ENCODE assay signal across 12 mouse cellular contexts in the genomic region with DNA sequence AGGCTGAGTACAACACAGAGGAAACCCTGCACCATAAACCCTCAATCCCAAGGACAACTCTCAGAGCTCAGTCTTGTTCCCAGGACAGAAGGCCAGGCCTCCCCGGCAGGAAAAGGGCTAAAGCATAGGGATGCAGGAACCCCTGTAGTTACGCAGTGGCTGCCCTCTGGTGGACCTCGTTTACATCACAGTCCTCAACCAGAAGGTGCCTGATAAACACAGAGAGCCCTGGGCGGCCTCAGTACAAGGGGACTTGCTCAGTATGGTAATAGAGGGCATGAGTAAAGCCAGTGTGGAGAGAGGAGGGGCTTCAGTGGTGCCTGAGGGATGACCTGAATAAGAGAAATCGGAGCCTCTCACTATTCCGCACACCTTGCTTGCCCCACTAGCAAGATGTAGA. TPM values are rescaled to one million over a fixed set of nuclear protein-coding genes. Genes with fewer than 3 reads are reported as not detected.
A peak's percentile ranks its signal among the peaks of the same experiment; 100 is the strongest.
DNase-seq lines count a peak whose midpoint lies in the region; ATAC-seq and TF ChIP-seq lines count a peak whose summit lies in the region.
"Had no signal": no experiment of that assay in that cellular context is flagged by ENCODE, and none has a peak within 500 bp of the region (broad histone marks: within the 10 kb centered on the region; RNA-seq: fewer than 3 reads in every experiment).

No protein-coding gene starts in this region.

- no peak for TF ChIP-seq POLR2A in lung, adult 2 months (IDR thresholded peaks at IDR 0.05; ENCODE audit: borderline replicate concordance, extremely low read depth, low read depth, low read length)

- H3K4me2 ChIP-seq in forebrain, embryonic 13.5 days, result no peak overlapping the region
- no peak overlapping the region for H3K4me2 ChIP-seq in forebrain, embryonic 11.5 days (ENCODE audit: low read depth, low read length, severe bottlenecking)
- H3K4me2 ChIP-seq in embryonic facial prominence, embryonic 14.5 days (ENCODE audit: low read depth, low read length), result no peak overlapping the region
- H3K4me2 ChIP-seq in midbrain, embryonic 16.5 days (ENCODE audit: low read length), result no peak overlapping the region

- no peak overlapping the region for H3K27ac ChIP-seq in forebrain, embryonic 13.5 days
- H3K27ac ChIP-seq in forebrain, embryonic 11.5 days (ENCODE audit: low read depth, low read length), result no peak overlapping the region
- H3K27ac ChIP-seq in embryonic facial prominence, embryonic 14.5 days (replicated peaks; ENCODE audit: low read depth, low read length), result no peak overlapping the region
- H3K27ac ChIP-seq in midbrain, embryonic 16.5 days (ENCODE audit: low read length), result no peak overlapping the region

- H3K4me3 ChIP-seq in forebrain, embryonic 13.5 days, result no peak overlapping the region
- H3K4me3 ChIP-seq in forebrain, embryonic 11.5 days (ENCODE audit: low read depth, low read length), result no peak overlapping the region
- H3K4me3 ChIP-seq in lung, adult 2 months (replicated peaks; ENCODE audit: extremely low read depth, low read depth, low read length), result no peak overlapping the region
- no peak overlapping the region for H3K4me3 ChIP-seq in embryonic facial prominence, embryonic 14.5 days (ENCODE audit: low read depth, low read length)
- no peak overlapping the region for H3K4me3 ChIP-seq in midbrain, embryonic 16.5 days (ENCODE audit: low read depth, low read length)

- no peaks in the 10 kb centered on the region for H3K9me3 ChIP-seq in forebrain, embryonic 13.5 days (replicated peaks)
- no peaks in the 10 kb centered on the region for H3K9me3 ChIP-seq in forebrain, embryonic 11.5 days (ENCODE audit: control insufficient read depth, low read length)
- H3K9me3 ChIP-seq in embryonic facial prominence, embryonic 14.5 days (ENCODE audit: control insufficient read depth, low read length), result no peaks in the 10 kb centered on the region
- H3K9me3 ChIP-seq in midbrain, embryonic 16.5 days (replicated peaks; ENCODE audit: control insufficient read depth, low read length, poor library complexity, severe bottlenecking), result no peaks in the 10 kb centered on the region

- H3K4me1 ChIP-seq in forebrain, embryonic 13.5 days, result no peaks in the 10 kb centered on the region
- no peaks in the 10 kb centered on the region for H3K4me1 ChIP-seq in forebrain, embryonic 11.5 days (replicated peaks; ENCODE audit: control insufficient read depth, insufficient read depth, low read length)
- no peaks in the 10 kb centered on the region for H3K4me1 ChIP-seq in lung, adult 2 months (ENCODE audit: control insufficient read depth, insufficient read depth, low read length)
- H3K4me1 ChIP-seq in embryonic facial prominence, embryonic 14.5 days (ENCODE audit: control insufficient read depth, insufficient read depth, low read length), result no peaks in the 10 kb centered on the region
- no peaks in the 10 kb centered on the region for H3K4me1 ChIP-seq in midbrain, embryonic 16.5 days (ENCODE audit: control insufficient read depth, insufficient read depth, low read length)

- H3K36me3 ChIP-seq in forebrain, embryonic 13.5 days (ENCODE audit: poor library complexity, severe bottlenecking), result peaks cover 98% of the 10 kb centered on the region
- peaks cover 2% of the 10 kb centered on the region; the same call in 1 of the 2 replicates for H3K36me3 ChIP-seq in forebrain, embryonic 11.5 days (ENCODE audit: control insufficient read depth, insufficient read depth, low read length)
- peaks cover 80% of the 10 kb centered on the region for H3K36me3 ChIP-seq in embryonic facial prominence, embryonic 14.5 days (ENCODE audit: control insufficient read depth, insufficient read depth, low read length)
- peaks cover 65% of the 10 kb centered on the region for H3K36me3 ChIP-seq in midbrain, embryonic 16.5 days (ENCODE audit: control insufficient read depth, insufficient read depth, low read length)

- intact Hi-C loops in left cerebral cortex, postnatal 10 days (cut with DNase I), result no loop called here

- no peak overlapping the region for H3K9ac ChIP-seq in forebrain, embryonic 13.5 days
- H3K9ac ChIP-seq in forebrain, embryonic 11.5 days (ENCODE audit: low read length), result no peak overlapping the region
- no peak overlapping the region for H3K9ac ChIP-seq in embryonic facial prominence, embryonic 14.5 days (ENCODE audit: low read depth, low read length)
- H3K9ac ChIP-seq in midbrain, embryonic 16.5 days (ENCODE audit: low read depth, low read length), result no peak overlapping the region

- no peaks in the 10 kb centered on the region for H3K27me3 ChIP-seq in forebrain, embryonic 13.5 days
- H3K27me3 ChIP-seq in forebrain, embryonic 11.5 days (ENCODE audit: control insufficient read depth, insufficient read depth, low read length), result no peaks in the 10 kb centered on the region
- H3K27me3 ChIP-seq in embryonic facial prominence, embryonic 14.5 days (replicated peaks; ENCODE audit: control insufficient read depth, insufficient read depth, low read length), result no peaks in the 10 kb centered on the region
- no peaks in the 10 kb centered on the region for H3K27me3 ChIP-seq in midbrain, embryonic 16.5 days (ENCODE audit: control insufficient read depth, insufficient read depth, low read depth, low read length)

- whole genome bisulfite sequencing in forebrain, embryonic 13.5 days, result 50% methylated on average over 6 of the region's 6 CpGs
- 47% methylated on average over 6 of the region's 6 CpGs for WGBS in forebrain, embryonic 11.5 days
- whole genome bisulfite sequencing in lung, adult 2 months, result 58% methylated on average over 6 of the region's 6 CpGs
- WGBS in embryonic facial prominence, embryonic 14.5 days, result 44% methylated on average over 6 of the region's 6 CpGs
- 37% methylated on average over 6 of the region's 6 CpGs for WGBS in midbrain, embryonic 16.5 days

- no peak for DNase-seq in forebrain, embryonic 11.5 days (ENCODE audit: low spot score)
- DNase-seq in lung, adult 2 months, result no peak
- DNase-seq in lung, postnatal 25 days (ENCODE audit: low spot score), result no peak
- DNase-seq in embryonic facial prominence, embryonic 14.5 days (ENCODE audit: low spot score), result peak; percentile 19
- no peak for DNase-seq in urinary bladder, adult 18-20 months (ENCODE audit: low spot score in 2 of 2)
- no peak for DNase-seq in left cerebral cortex, postnatal 10 days (ENCODE audit: extremely low spot score in 1 of 2, low spot score in 2 of 2)
- DNase-seq: kidney, postnatal 25 days had no signal

- 0 out of 2 replicates have a peak, but pooled peaks have one; percentile 24 for TF ChIP-seq CTCF in lung, adult 2 months (IDR thresholded peaks at IDR 0.05; ENCODE audit: insufficient read depth, low read length)

- ATAC-seq in forebrain, embryonic 13.5 days, result peak; percentile 53; the same call in 1 of the 2 replicates
- ATAC-seq in forebrain, embryonic 11.5 days (replicated peaks; ENCODE audit: low FRiP score), result no peak
- ATAC-seq in embryonic facial prominence, embryonic 14.5 days (ENCODE audit: low read depth), result 0 out of 2 replicates have a peak, but pooled peaks have one; percentile 30
- ATAC-seq in midbrain, embryonic 16.5 days, result peak; percentile 36; the same call in 1 of the 2 replicates
- ATAC-seq: CD4-positive, CD25-positive, alpha-beta regulatory T cell, adult 4 months had no signal

RNA-seq across cellular contexts. Expression of a gene that starts 13.8 kb away (rescaled TPM):
- 39.1 and 41.1 TPM in 2 replicates for polyA plus RNA-seq in forebrain, embryonic 13.5 days (2015; fragmentation: Nextera tagmentation; extraction: Ambion mirVana)
- 30.1 and 32.2 TPM in 2 replicates for polyA plus RNA-seq in forebrain, embryonic 11.5 days (2014; fragmentation: Nextera tagmentation; extraction: Ambion mirVana)
- polyA plus RNA-seq in lung, adult 2 months (2012; rRNA removed), result 21.9 and 25.0 TPM in 2 replicates
- 16.4 and 21.2 TPM in 2 replicates for polyA plus RNA-seq in embryonic facial prominence, embryonic 14.5 days (2014; fragmentation: Nextera tagmentation; extraction: Ambion mirVana)
- polyA plus RNA-seq in midbrain, embryonic 16.5 days (2015; fragmentation: Nextera tagmentation; extraction: Ambion mirVana), result 46.3 and 51.5 TPM in 2 replicates
- total RNA-seq in left cerebral cortex, postnatal 10 days (2021), result 10 to 100 TPM; 40.6 to 41.1 TPM

RNA-seq across cellular contexts. Expression of a gene that starts 16.1 kb away (rescaled TPM):
- polyA plus RNA-seq in forebrain, embryonic 13.5 days (2015; fragmentation: Nextera tagmentation; extraction: Ambion mirVana), result 41.3 and 44.1 TPM in 2 replicates
- 43.3 and 44.3 TPM in 2 replicates for polyA plus RNA-seq in forebrain, embryonic 11.5 days (2014; fragmentation: Nextera tagmentation; extraction: Ambion mirVana)
- polyA plus RNA-seq in lung, adult 2 months (2012; rRNA removed), result 6.1 and 9.5 TPM in 2 replicates
- polyA plus RNA-seq in embryonic facial prominence, embryonic 14.5 days (2014; fragmentation: Nextera tagmentation; extraction: Ambion mirVana), result 33.0 and 35.5 TPM in 2 replicates
- polyA plus RNA-seq in midbrain, embryonic 16.5 days (2015; fragmentation: Nextera tagmentation; extraction: Ambion mirVana), result 34.7 and 37.1 TPM in 2 replicates
- 10 to 100 TPM; 12.5 to 13.0 TPM for total RNA-seq in left cerebral cortex, postnatal 10 days (2021)

RNA-seq across cellular contexts. Expression of a gene that starts 58.4 kb away (rescaled TPM):
- not detected in 2 replicates for polyA plus RNA-seq in forebrain, embryonic 13.5 days (2015; fragmentation: Nextera tagmentation; extraction: Ambion mirVana)
- polyA plus RNA-seq in forebrain, embryonic 11.5 days (2014; fragmentation: Nextera tagmentation; extraction: Ambion mirVana), result not detected in 2 replicates
- not detected in 2 replicates for polyA plus RNA-seq in lung, adult 2 months (2012; rRNA removed)
- polyA plus RNA-seq in embryonic facial prominence, embryonic 14.5 days (2014; fragmentation: Nextera tagmentation; extraction: Ambion mirVana), result not detected in 2 replicates
- not detected in 2 replicates for polyA plus RNA-seq in midbrain, embryonic 16.5 days (2015; fragmentation: Nextera tagmentation; extraction: Ambion mirVana)
- total RNA-seq in left cerebral cortex, postnatal 10 days (2021), result not detected
- total RNA-seq: gastrocnemius, adult 18-20 months had no signal
- polyA plus RNA-seq: small intestine, adult 2 months had no signal
